Mouse (Mus musculus) spleen, adult 18-20 months (tissue): Measurements from ENCODE around the gene E330034G19Rik.

Experiments used
- DNase-seq, 2 experiments: peaks; one replicate each; pipeline ENCODE4 v3.0.0; 2022; ENCODE audit warnings: mixed read lengths in 2 of 2

Gene E330034G19Rik

DNA sequence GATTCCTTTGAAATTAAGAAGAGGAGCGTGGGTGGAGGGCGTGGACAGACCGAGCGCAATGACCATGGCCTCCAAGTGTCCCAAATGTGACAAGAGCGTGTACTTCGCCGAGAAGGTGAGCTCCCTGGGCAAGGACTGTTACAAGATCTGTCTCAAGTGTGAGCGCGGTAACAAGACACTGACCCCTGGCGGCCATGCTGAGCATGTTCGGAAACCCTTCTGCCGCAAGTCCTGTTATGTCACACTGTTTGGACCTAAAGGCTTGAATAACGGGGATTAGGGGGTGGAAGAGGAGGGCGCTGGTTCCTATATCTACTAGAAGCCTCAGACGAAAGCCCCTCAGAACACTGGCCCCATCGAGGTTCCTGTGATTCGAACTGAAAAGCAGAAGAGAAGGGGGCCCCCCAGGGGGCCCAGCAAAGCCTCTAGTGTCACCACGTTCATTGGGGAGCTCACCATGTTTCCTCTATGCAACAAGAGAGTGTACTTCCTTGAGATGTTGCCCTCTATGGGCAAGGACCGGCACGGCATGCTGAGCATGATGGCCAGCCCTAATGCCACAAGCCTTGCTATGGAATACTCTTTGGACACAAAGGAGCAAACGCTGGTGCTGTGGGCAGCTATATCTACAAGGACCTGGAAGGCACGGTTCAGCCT lies 65.4 kb downstream of the E330034G19Rik start:
- peak in 1 of 2 experiments; percentile 13 for DNase-seq
